Mouse (Mus musculus): ENCODE data around the gene Hoxc13.
A peak's percentile ranks its signal among the peaks of the same experiment; 100 is the strongest.

Hoxc13 gene

DNA sequence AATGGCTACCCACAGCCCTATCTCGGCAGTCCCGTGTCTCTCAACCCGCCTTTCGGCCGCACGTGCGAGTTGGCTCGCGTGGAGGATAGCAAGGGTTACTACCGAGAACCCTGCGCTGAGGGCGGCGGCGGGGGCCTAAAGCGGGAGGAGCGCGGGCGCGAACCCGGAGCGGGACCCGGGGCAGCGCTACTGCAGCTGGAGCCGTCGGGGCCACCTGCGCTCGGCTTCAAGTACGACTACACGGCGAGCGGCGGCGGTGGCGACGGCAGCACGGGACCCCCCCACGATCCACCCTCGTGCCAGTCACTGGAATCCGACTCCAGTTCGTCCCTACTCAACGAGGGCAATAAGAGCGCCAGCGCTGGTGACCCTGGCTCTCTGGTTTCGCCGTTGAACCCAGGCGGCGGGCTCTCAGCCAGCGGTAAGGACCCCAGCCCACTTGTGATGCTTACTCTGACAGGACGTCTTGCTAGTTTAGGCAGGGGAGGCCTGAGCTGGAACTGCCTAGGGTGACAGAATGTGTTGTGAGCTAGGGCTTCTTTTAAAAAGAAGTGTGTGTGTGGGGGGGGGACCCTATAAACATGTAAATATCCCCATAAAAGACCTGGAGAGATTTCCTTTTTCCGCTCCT lies 16.2 kb downstream of the Hoxc13 start:
- DNase-seq, result no peak

DNA sequence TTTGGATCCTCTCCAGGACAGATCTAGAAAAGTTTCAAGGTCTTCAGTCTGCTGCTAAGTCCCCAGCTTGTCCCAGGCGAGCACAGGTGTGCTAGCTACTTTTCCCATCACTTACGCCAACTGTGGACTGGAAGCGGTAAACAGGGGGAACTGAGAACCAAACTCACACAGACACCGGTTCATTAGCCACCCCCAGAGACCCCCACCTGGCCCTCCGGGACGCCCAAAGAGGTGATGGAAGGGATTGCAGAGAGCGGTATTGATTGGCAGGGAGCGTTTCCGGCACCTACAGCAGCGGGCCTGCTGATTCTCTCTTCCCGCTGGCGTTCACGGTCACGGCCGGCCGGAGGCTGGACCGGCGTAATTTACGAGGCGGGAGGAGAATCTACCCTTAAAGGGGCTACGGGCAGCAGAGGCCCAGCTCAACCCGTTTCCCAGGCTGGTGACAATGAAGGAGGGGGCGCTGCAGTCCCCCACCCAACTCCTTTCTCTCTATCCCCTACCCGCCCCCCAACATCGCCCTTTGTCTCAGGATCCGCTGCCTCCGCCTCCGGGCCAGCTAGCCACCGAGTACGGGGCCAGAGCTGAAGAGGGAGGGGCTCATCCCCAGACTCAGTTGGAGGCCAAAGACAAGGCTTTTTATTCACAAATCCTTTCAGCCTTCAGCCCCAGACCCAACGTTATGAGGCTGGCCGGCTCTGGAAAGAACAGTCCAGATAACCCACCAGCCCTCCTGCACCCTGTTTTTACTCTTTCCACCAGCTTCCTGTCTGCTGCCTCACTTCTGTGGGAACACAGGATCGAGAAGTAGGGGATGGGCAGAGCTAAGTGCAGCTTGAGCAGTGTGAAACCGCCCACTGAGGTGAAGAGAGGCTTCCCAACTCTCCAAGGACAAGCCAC lies 18.6 kb downstream of the Hoxc13 start:
- no peak for DNase-seq

DNA sequence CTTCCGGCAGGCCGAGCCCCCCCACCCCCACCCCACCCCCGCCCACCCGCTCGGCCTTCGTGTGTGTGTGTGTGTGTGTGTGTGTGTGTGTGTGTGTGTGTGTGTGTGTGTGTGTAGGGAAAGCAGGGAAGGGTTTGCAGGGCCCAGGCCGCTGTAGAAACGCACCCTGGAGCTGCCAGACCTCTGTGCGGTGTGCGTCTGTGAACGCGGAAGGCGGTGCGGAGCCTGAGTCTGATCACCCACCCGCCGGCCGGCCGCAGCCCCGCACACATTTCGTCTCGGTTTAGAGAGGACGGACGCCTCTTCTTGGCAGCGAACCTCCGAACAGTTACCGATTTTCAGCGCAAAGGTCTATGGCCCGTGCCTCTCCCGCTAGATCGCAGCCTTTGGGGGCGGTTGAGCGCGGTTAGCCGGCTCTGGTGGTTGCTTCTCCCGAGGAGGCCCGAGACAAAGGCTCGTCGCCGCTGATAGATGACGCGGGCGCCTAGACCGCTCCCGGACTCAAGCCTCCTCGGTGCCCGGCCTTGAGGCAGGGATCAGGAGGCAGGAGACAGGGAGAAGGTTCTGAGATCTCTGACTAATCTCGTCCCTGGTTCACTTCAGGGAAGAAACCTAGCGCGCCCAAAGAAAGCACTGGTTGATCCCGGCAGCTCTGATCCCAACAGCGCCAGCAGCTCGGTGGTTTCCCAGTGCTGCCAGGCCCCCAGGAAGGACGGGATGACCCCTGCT lies 22.0 kb downstream of the Hoxc13 start:
- no peak for DNase-seq

DNA sequence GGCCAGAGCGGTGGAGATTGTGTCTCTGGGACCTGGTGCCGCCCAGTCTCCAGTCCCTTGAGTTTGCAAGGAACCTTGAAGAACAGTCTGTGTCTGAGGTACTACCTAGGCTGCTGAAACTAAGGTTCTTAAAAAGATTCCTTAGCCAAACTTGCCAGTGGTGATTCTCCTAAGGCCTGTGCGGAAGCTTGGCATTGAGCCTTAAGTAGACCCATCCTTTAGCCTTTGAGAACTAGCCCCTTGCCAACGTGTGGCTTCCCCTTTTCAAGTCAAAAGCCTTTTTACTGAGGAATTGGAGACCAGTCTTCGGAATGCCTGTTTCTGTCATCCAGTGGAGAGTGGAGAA lies 22.5 kb downstream of the Hoxc13 start:
- no peak for DNase-seq

DNA sequence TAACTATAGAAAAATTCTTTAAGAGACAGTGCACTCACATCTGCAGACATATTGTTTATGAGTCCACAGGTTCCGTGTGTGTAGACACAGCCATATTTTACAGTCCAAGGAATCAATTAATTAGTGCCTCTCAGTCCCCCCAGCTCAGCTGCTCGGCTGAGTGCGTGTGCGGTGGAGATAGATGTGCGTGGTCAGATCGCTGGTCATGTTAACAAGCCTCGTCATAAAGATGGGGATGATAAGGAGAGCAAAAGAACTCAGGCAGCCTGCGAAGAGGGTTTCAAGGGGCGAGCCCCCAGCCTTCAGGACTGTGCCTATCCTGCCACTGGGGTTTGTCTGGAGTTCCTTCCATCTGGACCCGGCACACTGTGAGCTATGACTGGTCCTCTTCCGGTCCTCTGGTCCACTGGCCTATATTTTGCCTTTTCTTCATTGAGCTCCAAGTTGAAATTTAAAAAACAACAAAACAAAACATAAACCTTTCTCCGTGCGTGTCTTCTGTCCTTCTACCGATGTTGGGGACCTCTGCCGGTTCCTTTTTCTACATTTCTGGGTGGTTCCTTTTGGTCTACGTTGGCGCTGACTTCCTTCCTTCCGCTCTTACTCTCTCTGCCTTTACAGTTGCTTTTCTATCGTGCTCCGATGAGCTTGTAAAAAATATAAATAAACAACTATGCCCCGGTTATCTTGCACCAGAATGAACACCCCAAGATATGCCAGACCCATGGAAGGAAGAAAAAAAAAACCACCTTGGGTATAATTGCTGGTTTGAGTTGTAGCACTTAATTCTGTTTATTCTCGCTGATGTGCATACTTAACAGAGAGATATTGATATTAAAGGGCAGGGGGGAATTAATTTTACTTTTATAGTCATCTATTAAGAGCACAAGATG lies 24.5 kb downstream of the Hoxc13 start:
- no peak for DNase-seq

DNA sequence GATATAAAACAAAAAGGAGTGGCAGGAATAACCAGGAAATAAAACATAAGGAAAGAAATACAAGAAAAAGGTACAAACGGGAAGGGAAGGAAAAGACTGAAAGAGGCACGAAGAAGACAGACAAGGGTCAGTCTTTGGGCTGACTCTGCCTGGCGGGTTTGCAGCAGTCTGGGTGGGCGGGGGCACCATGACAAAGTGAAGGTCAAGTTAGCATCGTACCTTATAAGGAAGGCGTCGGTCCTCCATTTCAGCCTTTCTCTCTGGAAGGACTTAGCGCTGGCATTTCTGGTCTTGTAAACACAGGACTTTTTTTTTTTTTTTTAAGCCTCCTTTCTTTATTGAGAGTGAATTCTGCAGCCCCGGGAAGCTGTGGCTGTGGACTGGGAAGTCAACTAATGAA lies 26.4 kb downstream of the Hoxc13 start:
- DNase-seq, result no peak

DNA sequence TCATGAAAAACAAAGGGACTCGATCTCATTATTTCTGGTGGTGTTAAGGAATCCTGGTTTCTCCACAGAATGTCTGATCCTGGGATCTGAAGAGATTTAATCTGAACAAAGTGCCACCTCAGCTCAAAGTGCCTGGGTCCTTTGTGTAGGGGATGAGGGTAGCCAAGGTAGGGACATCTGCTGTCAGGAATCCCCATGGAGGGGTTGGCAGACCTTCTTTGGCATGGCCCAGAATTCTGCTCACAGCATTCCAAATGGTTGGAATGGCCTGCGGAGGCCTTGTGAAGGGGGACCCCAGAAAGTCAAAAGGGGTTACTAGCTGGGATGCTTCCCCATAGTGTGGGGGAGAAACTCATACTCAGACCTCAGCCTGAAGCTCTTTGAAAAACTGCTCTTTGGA lies 27.9 kb downstream of the Hoxc13 start:
- no peak for DNase-seq

DNA sequence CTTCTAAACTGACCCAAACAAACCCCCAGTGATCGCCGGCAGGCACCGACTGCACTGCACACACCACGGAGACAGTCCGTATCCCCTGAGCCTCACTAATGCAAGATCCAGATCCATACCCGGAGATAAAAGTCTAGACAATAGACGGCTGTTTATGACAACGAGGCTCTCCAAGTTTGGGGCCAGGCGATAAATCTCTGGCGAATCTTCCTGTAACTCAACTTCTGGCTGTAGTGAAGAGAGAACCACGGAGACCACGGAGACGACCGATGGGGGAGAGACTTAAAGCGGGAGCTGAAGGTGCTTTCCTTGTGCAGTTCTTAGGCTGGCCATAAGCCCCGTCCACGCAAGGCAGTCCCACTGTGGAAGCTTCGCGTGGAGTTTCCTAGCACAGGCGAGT lies 28.8 kb downstream of the Hoxc13 start:
- DNase-seq, result no peak

DNA sequence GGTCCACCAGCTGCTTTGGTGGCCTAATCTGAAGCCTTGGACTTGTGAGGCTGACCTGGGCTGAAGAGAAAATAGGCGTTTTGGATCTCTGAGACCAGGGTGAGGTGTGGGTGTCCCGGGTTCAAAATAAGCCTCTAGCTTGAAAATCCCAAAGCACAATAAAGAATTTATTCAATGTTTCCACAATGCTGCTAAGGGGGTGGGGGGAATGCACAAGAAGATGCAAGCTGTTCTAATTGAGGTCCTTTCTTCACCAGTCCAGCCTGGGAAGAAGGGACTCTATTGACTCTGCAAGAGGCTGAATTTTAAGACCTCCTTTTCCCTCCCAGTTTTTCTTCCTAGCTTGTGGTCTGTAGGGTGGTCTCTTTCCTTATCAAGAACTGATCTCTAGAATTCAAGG lies 30.0 kb downstream of the Hoxc13 start:
- no peak for DNase-seq

DNA sequence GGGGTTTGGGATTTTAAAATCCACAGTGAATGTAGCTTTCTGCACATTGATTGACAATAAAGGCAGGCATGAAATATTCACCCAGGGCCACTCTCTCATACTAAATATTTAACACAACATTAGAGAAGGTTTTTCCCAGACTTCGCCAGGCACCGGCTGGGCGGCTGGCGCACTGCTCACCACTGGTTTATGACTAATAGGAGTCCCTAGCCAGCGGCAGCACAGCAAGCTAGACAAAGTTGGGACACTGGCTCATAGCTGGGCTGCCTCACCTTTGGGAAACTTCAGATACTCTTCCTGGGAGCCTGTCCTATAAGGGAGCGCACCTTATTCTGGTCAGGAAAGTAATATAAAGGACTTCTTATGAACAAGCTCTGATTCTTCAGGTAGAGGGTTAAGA lies 32.7 kb downstream of the Hoxc13 start:
- DNase-seq, result no peak

DNA sequence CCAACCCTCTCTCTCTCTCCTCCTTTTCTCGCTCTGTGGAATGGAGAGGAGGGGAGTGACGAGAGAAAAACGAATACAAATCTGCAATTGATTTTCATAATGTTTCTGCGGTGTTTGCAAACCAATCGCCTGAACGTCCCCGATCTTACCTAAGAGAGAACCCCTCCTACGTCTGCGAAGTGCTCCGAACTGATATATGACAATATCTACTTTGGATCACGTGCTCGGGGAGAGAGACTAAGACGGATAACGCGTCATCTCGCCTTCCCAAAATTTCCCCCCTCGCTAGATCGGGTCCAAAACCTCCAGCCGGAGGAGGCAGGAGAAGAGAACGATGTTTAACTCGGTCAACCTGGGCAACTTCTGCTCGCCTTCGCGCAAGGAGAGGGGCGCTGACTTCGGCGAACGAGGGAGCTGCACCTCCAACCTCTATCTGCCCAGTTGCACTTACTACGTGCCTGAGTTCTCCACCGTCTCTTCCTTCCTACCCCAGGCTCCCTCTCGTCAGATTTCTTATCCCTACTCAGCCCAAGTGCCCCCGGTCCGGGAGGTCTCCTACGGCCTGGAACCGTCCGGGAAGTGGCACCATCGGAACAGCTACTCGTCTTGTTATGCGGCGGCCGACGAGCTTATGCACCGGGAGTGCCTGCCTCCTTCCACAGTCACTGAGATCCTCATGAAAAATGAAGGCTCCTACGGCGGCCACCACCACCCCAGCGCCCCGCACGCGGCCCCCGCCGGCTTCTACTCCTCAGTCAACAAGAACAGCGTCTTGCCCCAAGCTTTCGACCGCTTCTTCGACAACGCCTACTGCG lies 33.5 kb downstream of the Hoxc13 start, which contains the start of gene Hoxc11:
Gene Hoxc11, plus strand, starts transcription at position 236 of the 815 bp plus-strand sequence.
- peak; percentile 57 for DNase-seq

DNA sequence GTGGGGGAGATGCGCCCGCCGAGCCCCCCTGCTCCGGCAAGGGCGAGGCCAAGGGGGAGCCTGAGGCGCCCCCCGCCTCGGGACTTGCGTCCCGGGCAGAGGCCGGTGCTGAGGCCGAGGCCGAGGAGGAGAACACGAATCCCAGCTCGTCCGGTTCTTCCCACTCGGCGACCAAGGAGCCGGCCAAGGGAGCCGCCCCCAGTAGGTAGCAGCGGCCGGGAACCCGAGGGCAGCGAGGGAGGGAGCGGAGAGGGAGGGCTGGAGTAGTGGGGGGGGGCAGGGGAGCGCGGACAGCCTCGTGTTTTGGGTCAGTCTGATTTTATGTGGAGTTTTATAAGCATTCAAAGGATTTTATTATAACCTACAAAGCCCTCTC lies 34.1 kb downstream of the Hoxc13 start:
- DNase-seq, result no peak

DNA sequence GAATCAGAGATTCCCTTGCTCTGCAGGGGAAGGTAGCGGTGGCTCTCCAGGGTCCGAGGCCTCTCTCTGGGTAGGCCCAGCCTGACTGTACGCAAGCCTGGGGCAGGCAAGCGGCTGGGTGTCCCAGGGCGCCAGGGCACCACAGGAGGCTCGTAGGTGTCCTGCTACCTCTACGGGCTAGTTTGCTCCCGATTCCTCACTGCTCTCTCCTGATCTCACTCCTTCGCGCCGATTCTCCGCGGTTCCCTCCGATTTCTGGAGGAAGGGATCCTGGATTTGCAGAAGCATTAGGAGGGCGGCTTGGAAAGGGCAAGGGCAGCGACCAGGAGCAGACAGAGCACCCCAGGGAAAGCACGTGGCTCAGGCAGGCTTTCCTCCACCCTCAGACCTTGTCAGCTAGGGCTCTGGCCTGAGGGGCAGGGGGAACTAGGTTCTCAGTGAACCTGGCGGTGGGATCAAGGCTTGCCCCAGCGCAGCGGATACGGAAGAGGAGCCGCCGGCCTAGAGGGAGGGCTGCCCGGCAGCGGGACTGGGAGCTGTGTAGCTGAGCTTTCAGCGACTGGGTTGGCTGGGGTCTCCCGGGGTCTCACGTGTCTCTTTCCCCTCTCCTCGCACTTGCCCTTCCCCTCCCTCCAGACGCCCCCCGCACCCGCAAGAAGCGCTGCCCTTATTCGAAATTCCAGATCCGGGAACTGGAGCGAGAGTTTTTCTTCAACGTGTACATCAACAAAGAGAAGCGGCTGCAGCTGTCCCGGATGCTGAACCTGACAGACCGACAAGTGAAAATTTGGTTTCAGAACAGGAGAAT lies 35.1 kb downstream of the Hoxc13 start:
- DNase-seq, result peak; percentile 53

DNA sequence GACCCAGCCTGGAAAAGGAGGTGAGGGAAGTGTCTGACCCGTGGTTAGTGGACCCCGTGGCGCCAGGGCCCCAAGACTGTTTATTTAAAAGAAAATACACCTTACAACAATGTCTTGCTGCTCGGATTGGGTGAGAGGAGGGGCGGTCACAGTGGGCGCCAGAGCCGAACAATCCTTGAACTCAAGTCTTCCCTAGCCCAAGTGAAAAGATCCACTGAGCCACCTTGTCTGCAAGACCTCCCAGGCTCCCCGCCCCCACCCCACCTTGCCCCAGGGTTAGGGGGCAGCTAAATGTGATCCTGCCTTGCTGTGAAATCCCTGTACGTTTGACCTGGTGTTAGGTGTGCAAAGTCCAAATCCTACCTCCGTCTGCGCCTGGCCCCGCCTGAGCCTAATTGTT lies 36.0 kb downstream of the Hoxc13 start:
- DNase-seq, result no peak

DNA sequence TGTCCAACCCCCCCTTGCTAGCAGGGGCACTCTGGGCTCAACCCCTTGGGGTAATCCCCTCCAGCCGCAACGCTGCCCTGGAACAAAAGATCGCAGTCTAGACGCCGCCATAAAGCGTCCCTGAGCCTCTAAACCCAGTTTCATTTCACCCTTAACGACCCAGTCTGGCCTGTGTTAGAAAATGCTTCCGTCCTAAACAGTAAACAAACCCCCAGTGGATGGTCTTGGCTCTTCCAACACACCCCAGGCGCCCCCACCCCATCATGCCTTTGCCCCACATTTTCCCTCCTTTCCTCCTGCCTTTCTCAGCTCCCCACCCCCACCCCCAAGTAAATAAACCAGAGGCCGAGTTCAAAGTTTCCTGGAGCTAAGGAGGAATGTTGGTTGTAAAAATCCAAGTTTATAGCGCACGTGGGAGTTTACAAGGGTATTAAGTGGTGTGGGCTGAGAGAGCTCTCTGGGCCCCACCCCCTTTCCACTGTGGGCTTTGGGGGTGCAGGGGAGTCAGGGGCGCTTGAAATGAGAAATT lies 38.8 kb downstream of the Hoxc13 start:
- DNase-seq, result no peak

DNA sequence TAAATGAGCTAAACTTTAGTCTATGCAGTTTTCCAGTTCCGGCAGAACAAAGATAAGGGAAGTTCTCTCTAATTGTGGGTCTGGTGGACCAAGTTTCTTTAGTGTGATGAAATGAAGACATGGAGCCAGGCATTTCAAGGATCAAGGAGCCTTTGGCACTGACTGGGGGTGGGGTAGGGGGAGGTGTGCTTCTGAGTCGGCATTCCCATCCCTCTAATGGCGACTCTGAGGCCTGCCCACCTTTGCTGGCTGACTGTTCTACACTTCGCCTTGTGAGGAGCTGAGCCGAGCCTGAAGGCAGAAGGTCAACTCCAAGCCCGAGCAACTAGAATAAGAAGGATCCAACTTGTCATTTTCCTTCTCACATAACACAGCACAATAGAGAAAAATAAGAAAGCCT lies 40.8 kb downstream of the Hoxc13 start:
- DNase-seq, result no peak

DNA sequence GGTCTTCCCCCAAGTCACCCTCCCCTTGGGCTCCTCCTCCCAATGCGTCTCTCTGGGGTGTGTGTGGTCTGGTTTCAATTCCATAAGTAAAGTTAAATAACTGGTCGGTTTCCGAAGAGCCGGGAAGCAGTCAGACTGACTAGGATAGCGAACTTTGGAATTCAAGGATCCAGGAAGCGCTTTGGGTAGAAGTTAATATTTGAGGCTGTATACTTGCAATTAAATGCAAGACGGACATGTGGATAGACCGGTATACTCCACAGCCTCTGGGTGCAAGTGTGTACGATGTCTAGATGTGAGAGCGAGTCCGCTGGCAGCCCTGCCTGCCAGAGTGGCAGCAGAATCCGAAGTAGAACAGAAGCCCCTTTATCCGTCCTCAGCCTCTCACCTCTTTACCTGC lies 41.6 kb downstream of the Hoxc13 start:
- DNase-seq, result peak; percentile 63

DNA sequence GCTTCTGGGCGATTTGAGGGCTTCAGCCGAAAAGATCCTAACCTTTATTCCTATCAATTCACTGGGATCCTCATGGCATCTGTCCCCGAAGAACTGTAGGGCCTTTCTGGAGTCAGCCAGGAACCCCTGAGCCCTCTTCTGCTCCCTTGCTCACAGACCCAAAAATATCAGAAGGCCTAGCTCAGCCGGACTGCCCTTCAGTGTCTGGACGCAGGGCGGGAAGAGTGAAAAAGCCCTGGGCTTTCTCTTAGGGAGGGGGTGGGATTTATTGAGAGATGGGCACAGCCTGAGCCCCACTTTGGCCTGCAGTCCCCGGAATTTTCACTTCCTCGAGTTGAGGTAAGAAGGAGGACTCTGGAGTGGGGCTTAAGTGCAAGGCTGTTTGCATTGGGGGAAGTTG lies 42.4 kb downstream of the Hoxc13 start:
- peak; percentile 56 for DNase-seq

DNA sequence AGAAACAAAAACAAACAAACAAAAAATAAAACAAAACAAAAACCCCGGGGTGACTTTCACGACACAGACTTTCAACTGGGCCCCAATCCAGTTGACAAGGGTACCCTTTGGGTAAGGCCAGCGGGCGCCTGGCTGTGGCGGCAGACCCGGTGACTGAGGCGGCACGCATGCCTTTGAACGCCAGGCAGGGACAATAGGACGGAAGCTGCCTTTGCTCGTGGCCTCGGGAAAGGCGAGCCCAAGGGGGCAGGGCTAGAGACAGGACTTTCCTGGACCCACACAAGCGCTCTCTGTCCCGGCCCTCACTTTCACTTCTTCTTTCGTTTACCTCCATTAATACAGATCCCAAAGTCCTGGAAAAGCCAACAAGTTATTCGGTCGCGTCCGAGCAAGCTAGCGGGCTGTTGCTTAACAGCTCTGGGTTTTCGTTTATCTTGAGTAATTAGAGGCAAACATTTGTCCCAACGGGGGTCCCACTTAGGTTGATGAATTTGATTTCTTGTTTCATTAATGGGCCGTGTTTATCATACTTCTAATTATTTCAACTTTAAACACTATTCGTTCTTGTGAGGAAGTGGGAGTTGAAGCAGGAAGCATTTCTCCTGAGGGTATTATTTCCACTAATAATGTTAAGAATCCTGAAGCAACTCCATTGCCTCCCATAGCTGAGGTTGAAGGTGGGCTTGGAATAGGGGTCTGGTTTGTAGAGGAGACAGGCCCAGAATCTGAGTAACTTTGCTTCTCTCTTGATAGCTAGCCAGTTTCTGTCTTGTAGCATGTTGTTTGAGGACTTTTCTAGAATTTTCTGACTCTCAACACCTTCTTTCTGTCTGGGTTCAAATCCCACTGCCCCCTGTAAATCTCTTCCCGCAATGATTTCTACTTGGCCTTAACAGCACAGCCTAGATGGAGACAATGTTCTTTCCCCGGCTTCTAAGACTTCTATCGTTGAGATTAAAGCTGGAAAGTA lies 43.1 kb downstream of the Hoxc13 start:
- peak; percentile 76 for DNase-seq

All from kidney, adult 18-20 months (tissue).